Mouse (Mus musculus) olfactory bulb, adult 2 months (tissue): ENCODE results near the gene Gpr89.

Source experiments
- CTCF ChIP-seq: fragments of 200-500 bp; IDR thresholded peaks from 2 replicates; pipeline ENCODE4 v1.5.1; 2012; ENCODE audit warnings: low read depth, mild to moderate bottlenecking, low read length, moderate library complexity; ENCODE audit not compliant: insufficient read depth
- POLR2A ChIP-seq: fragments of 200-500 bp; IDR thresholded peaks from 2 replicates; pipeline ENCODE4 v1.6.1; 2012; ENCODE audit warnings: mild to moderate bottlenecking, low read depth, low read length, moderate library complexity; ENCODE audit not compliant: insufficient read depth

- TF ChIP-seq CTCF (no peak), POLR2A (no peak)
These were observed 15.8 kb upstream of the Gpr89 start for GRCm38 (mm10) chr3:96920991-96921390.
